Mouse (Mus musculus): ENCODE data around the gene Trpv4. TPM values are rescaled to one million over a fixed set of nuclear protein-coding genes. Genes with fewer than 3 reads are reported as not detected.

Trpv4 gene
- polyA plus RNA-seq (2012; rRNA removed) = 15.0 and 18.1 TPM in 2 replicates

GRCm38 (mm10) chr5:114658255-114658654 is at the start of gene Trpv4:
TSS of gene Trpv4 (minus strand) at chr5:114658421.

GRCm38 (mm10) chr5:114707265-114708068 is 49.2 kb upstream of the Trpv4 start, which contains the start of gene Tchp:
TSS of gene Tchp (plus strand) at chr5:114707760.

GRCm38 (mm10) chr5:114690633-114691567 is 32.7 kb upstream of the Trpv4 start, which contains the start of gene Gltp:
TSS of gene Gltp (minus strand) at chr5:114690984.

Other genes with a start within 250 kb of the Trpv4 start
- 20.7 and 21.7 TPM in 2 replicates for gene Mmab, start 214.4 kb downstream of the Trpv4 start, polyA plus RNA-seq (2012; rRNA removed)
- 57.3 and 65.5 TPM in 2 replicates for gene Mvk, start 214.2 kb downstream of the Trpv4 start, polyA plus RNA-seq (2012; rRNA removed)
- gene Fam222a, start 90.4 kb downstream of the Trpv4 start, polyA plus RNA-seq (2012; rRNA removed) = 47.0 and 63.6 TPM in 2 replicates
- 89.3 and 108 TPM in 2 replicates for gene Gltp, start 32.6 kb upstream of the Trpv4 start, polyA plus RNA-seq (2012; rRNA removed)
- 17.0 TPM in 2 replicates for gene Tchp, start 49.3 kb upstream of the Trpv4 start, polyA plus RNA-seq (2012; rRNA removed)
- gene Ankrd13a, start 116.3 kb upstream of the Trpv4 start, polyA plus RNA-seq (2012; rRNA removed) = 79.4 and 87.0 TPM in 2 replicates
- 59.4 and 63.5 TPM in 2 replicates for gene Git2, start 117.1 kb upstream of the Trpv4 start, polyA plus RNA-seq (2012; rRNA removed)
- 56.0 and 59.4 TPM in 2 replicates for gene 1500011B03Rik, start 165.0 kb upstream of the Trpv4 start, polyA plus RNA-seq (2012; rRNA removed)
- 0.06 TPM in 1 of 2 replicates, not detected in the other for gene 4930519G04Rik, start 195.2 kb upstream of the Trpv4 start, polyA plus RNA-seq (2012; rRNA removed)
- gene Gm9936, start 200.3 kb upstream of the Trpv4 start, polyA plus RNA-seq (2012; rRNA removed) = not detected in 2 replicates
- gene Oasl2, start 238.5 kb upstream of the Trpv4 start, polyA plus RNA-seq (2012; rRNA removed) = 12.8 and 16.7 TPM in 2 replicates